Mouse (Mus musculus): Measurements from ENCODE around the gene Prr3.

GRCm38 (mm10) chr17:35937700-35938348 lies 42.2 kb downstream of the Prr3 start:
- no peak for TF ChIP-seq POLR2A (IDR thresholded peaks at IDR 0.05; ENCODE audit: low read depth, low read length)
- TF ChIP-seq CTCF (IDR thresholded peaks at IDR 0.05; ENCODE audit: extremely low read depth, insufficient read depth, insufficient read length, insufficient replicate concordance) = peak; percentile 81; the same call in 1 of the 2 replicates

Measured in spleen, adult 2 months (tissue).